Mouse (Mus musculus) cerebral cortex, adult 2 months (tissue): Measurements from ENCODE around the gene Tmem151b.

ENCODE experiments used
- WGBS: fragments of 180-500 bp; shearing (Covaris S2); methylation state at CpG from one replicate; pipeline ENCODE4 v1.1.7; 2018; 5-methylcytosine and 5-hydroxymethylcytosine counted together

Tmem151b gene

GRCm38 (mm10) chr17:45549617-45550181, at the start of gene Tmem151b:
TSS of gene Tmem151b (minus strand) at chr17:45549677.
- WGBS, result under 1% methylated on average over 15 of the region's 29 CpGs

- WGBS, result 50% methylated on average over 3 of the region's 3 CpGs
Measured at GRCm38 (mm10) chr17:45598891-45599290, 49.4 kb upstream of the Tmem151b start.

GRCm38 (mm10) chr17:45598376-45598775, 48.9 kb upstream of the Tmem151b start:
- 98% methylated on average over 2 of the region's 2 CpGs for whole genome bisulfite sequencing

GRCm38 (mm10) chr17:45597787-45598186, 48.3 kb upstream of the Tmem151b start:
- WGBS, result 46% methylated on average over 3 of the region's 3 CpGs

- 22% methylated on average over 11 of the region's 11 CpGs for WGBS
Measured at GRCm38 (mm10) chr17:45596631-45597396, 47.3 kb upstream of the Tmem151b start.

- 11% methylated on average over 23 of the region's 23 CpGs for WGBS
Measured at GRCm38 (mm10) chr17:45595736-45596390, 46.4 kb upstream of the Tmem151b start.

- 4% methylated on average over 57 of the region's 58 CpGs for WGBS
Measured at GRCm38 (mm10) chr17:45594881-45595735, 45.6 kb upstream of the Tmem151b start.

- 76% methylated on average over 8 of the region's 8 CpGs for WGBS
Measured at GRCm38 (mm10) chr17:45594195-45594594, 44.7 kb upstream of the Tmem151b start.

- WGBS, result 79% methylated on average over 8 of the region's 8 CpGs
Measured at GRCm38 (mm10) chr17:45593479-45593878, 44.0 kb upstream of the Tmem151b start.

- WGBS, result 47% methylated on average over 8 of the region's 8 CpGs
Measured at GRCm38 (mm10) chr17:45592606-45593431, 43.3 kb upstream of the Tmem151b start.

GRCm38 (mm10) chr17:45591701-45592605, 42.5 kb upstream of the Tmem151b start:
- WGBS, result 43% methylated on average over 16 of the region's 16 CpGs

GRCm38 (mm10) chr17:45590410-45590809, 40.9 kb upstream of the Tmem151b start:
- 92% methylated on average over 6 of the region's 6 CpGs for WGBS

- 92% methylated on average over 8 of the region's 8 CpGs for WGBS
Measured at GRCm38 (mm10) chr17:45589844-45590243, 40.4 kb upstream of the Tmem151b start.

GRCm38 (mm10) chr17:45589236-45589635, 39.8 kb upstream of the Tmem151b start:
- 97% methylated on average over 7 of the region's 7 CpGs for whole genome bisulfite sequencing

- 97% methylated on average over 7 of the region's 7 CpGs for WGBS
Measured at GRCm38 (mm10) chr17:45588370-45588769, 38.9 kb upstream of the Tmem151b start.

GRCm38 (mm10) chr17:45586449-45586837, 37.0 kb upstream of the Tmem151b start:
- WGBS, result 96% methylated on average over 3 of the region's 3 CpGs

- WGBS, result 69% methylated on average over 23 of the region's 23 CpGs
Measured at GRCm38 (mm10) chr17:45585725-45586448, 36.4 kb upstream of the Tmem151b start.

- 34% methylated on average over 14 of the region's 14 CpGs for WGBS
Measured at GRCm38 (mm10) chr17:45584939-45585678, 35.6 kb upstream of the Tmem151b start.
